Mouse (Mus musculus) bone marrow macrophage, adult 2 months (primary cell): ENCODE results near the gene Gm20388. TPM values are rescaled to one million over a fixed set of nuclear protein-coding genes. Genes with fewer than 3 reads are reported as not detected.
"Not testable (repeated sequence)": the region's sequence is repeated elsewhere in the genome, so short reads cannot be mapped to it uniquely, and the experiment has no call there.

ENCODE experiments used
- H3K27ac ChIP-seq: 2 replicates; pipeline ENCODE4 v1.5.1; 2012; ENCODE audit warnings: low read depth, low read length; ENCODE audit not compliant: insufficient read depth
- H3K4me1 ChIP-seq: 2 replicates; pipeline ENCODE4 v1.6.1; 2012; ENCODE audit warnings: low read length; ENCODE audit not compliant: control insufficient read depth, insufficient read depth
- H3K4me3 ChIP-seq: 2 replicates; pipeline ENCODE4 v1.5.1; 2012; ENCODE audit warnings: mild to moderate bottlenecking, low read length, moderate library complexity; ENCODE audit not compliant: insufficient read depth
- CTCF ChIP-seq: IDR thresholded peaks from 2 replicates; pipeline ENCODE4 v1.5.1; 2012; ENCODE audit warnings: low read depth, mild to moderate bottlenecking, low read length, moderate library complexity
- POLR2A ChIP-seq: IDR thresholded peaks from 2 replicates; pipeline ENCODE4 v1.6.1; 2012; ENCODE audit warnings: mild to moderate bottlenecking, low read depth, low read length, borderline replicate concordance
- polyA plus RNA-seq: library from polyadenylated mRNA; stranded (reverse); fragments of >200 nt; gene quantifications from 2 replicates; pipeline ENCODE4 v1.2.4, GENCODE M21; 2012; ENCODE audit not compliant: missing spikeins, insufficient read depth, insufficient read length

Gene Gm20388
- polyA plus RNA-seq, 1 experiment = 32.7 TPM

DNA sequence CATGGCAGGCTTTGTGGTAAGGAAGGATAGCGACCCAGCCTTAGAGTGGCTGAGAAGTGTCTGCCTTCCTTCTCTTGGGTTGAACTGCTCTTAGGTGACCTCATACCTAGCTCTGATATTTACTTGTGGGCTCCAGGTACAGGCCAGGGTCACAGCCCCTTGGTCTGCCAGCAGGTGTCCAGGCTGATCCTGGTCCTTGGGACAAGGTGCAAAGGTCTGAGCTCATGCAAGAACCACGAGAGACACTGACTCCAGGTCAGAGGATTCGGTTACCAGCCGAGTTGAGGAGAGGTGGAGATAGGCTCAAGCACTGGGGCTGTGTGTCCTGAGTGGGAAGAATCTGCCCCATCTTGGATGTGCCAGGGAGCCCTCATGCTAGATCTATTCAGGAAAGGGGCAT lies 3333.7 kb downstream of the Gm20388 start:
- TF ChIP-seq CTCF (no peak), POLR2A (no peak)
- Histone ChIP-seq H3K4me3 (no peak overlapping the region), H3K27ac (no peak overlapping the region), H3K4me1 (peaks cover 14% of the 10 kb centered on the region)

DNA sequence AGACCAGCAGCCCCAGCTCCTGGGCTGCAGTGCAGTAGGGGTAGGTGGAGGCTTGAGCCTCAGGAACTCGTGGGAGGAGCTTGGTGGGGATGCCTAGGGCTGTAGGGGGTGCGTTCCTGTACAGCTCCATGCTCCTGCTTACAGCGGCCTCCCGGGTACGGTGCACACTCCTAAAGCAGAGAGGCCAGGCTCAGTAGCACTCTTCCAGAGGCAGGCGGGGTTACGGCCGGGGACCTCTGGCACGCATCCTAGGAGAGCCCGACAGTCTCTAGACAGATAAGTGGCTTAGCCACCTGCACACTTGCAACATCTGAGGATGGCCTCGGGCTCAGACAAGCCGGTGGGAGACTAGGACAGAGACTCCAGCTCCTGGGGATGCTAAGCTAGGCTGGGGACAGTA lies 3334.9 kb downstream of the Gm20388 start:
- TF ChIP-seq POLR2A (no peak), CTCF (no peak)
- H3K4me1 ChIP-seq = peaks cover 23% of the 10 kb centered on the region

DNA sequence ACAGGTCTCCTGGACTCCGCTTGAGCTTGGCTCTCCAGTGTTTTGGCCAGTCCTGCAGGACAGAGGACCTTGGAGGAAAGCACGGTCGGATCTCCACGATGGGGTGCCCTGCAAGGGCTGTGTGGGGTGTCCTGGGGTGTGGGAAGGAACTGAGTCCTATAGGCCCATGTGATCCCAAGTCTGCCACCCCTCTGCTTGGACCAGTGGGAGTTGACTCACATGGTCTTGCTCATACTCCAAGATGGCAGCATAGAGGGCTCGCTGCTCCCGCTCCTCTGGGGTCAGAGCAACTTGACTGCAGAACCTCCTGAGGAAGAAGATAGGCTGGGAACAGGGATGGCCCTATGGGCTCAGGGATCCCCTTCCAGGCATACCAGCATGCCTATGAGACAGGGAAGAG lies 3337.1 kb downstream of the Gm20388 start:
- H3K27ac ChIP-seq = no peak overlapping the region
- H3K4me3 ChIP-seq = no peak overlapping the region
- peaks cover 45% of the 10 kb centered on the region for H3K4me1 ChIP-seq
- TF ChIP-seq CTCF = no peak

More for the DNA sequence above, 3334.9 kb downstream of the Gm20388 start:
- H3K4me3 ChIP-seq = no peak overlapping the region
- no peak overlapping the region for H3K27ac ChIP-seq

DNA sequence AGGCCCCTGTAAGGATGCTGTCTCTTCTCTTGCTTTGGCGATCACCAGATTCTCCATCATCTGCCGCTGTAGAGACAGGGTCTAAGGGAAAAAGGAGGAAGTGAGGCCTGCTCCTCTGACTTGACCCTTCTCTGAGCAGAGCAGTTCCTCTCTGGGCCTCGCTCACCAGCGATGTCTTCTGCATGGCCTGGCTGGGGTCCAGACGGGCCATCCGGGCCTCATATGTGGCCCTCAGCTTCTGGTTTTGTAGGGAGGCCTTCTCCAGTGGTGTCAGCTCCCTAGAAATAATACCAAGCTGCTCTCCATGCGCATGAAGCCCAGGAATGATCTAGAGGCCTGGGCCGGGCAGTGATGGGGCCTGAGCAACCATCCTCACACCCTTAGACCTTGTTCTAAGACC lies 3338.0 kb downstream of the Gm20388 start:
- no peak overlapping the region for H3K4me3 ChIP-seq
- TF ChIP-seq POLR2A (no peak), CTCF (no peak)
- H3K27ac ChIP-seq = peak overlapping the region; percentile 64
- H3K4me1 ChIP-seq = peaks cover 45% of the 10 kb centered on the region

DNA sequence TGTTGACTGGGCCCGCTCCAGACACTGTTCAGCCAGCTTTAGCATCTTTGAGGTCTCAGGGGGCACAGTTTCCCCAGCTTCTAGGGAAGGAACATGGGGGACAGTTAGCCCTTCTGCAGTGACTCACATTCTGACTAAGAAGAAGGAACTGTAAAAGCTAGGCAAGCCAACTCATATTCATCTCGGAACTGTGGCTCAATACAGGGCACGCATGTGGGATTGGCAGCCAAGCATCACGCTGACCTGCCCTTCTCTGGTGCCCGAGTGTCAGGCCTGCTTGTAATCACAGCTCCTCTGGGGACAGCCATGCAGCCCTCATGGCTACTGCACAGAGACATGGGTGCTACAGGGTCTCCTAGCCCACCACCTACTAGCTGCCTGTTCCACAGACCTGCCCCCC lies 3340.3 kb downstream of the Gm20388 start:
- Histone ChIP-seq H3K4me3 (no peak overlapping the region), H3K27ac (0 out of 2 replicates have a peak overlapping the region, but pooled peaks have one; percentile 14), H3K4me1 (peaks cover 51% of the 10 kb centered on the region)
- TF ChIP-seq CTCF (no peak), POLR2A (no peak)

DNA sequence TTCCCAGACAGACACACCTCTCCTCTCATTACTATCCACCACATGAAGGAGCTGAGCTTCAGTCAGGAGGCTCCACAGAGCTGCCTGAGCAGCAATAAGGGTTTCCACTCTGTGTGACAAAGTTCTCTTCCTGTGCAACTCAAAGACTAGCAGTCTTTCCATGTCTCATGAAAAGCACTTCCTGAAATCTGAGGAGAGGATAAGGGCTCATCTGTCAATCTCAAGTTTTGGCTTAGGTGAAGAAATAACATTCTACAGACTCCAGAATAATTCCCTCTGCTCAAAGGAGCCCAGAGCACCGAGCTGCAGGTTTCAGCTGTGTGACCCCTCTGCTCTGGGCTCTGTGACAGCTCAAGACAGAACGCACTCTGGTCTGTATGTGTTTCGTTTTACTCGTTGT lies 3342.3 kb downstream of the Gm20388 start:
- Histone ChIP-seq H3K4me3 (peak overlapping the region; percentile 90), H3K27ac (peak overlapping the region; percentile 72), H3K4me1 (peaks cover 49% of the 10 kb centered on the region)
- no peak for TF ChIP-seq POLR2A
- TF ChIP-seq CTCF = no peak

DNA sequence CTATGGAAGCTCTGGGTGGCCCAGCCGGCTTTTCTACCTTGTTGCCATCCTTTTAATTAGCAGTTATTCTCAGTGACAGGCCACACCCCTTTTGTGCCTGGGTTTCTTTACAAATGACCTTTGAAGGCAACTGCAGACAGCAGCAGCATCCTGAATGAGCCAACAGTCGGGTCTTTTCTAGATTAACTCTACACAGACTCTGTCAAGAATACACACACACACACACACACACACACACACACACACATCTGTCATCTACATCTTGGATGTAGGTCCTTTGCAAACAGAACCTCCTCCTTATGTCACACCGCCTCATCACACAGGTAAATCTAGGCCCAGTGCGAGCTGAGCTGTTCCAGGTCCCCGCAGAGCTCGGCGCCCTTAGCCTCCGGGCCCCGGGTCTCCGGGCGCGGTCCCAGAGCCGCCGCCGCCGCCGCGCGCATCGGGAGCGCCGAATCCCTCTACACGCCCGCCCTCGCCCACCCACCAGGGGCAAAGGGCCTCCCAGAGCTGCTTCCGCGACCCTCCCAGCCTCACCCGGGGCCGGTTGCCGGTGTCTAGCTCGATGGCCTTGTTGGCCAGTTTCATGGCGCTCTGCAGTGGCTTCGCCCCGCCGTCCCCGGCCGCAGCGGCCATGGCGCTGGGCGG lies 3342.9 kb downstream of the Gm20388 start:
- Histone ChIP-seq H3K27ac (peak overlapping the region; percentile 72), H3K4me1 (peaks cover 44% of the 10 kb centered on the region), H3K4me3 (peak overlapping the region; percentile 90)
- TF ChIP-seq CTCF = no peak
- TF ChIP-seq POLR2A = peak; percentile 49; the same call in 1 of the 2 replicates

DNA sequence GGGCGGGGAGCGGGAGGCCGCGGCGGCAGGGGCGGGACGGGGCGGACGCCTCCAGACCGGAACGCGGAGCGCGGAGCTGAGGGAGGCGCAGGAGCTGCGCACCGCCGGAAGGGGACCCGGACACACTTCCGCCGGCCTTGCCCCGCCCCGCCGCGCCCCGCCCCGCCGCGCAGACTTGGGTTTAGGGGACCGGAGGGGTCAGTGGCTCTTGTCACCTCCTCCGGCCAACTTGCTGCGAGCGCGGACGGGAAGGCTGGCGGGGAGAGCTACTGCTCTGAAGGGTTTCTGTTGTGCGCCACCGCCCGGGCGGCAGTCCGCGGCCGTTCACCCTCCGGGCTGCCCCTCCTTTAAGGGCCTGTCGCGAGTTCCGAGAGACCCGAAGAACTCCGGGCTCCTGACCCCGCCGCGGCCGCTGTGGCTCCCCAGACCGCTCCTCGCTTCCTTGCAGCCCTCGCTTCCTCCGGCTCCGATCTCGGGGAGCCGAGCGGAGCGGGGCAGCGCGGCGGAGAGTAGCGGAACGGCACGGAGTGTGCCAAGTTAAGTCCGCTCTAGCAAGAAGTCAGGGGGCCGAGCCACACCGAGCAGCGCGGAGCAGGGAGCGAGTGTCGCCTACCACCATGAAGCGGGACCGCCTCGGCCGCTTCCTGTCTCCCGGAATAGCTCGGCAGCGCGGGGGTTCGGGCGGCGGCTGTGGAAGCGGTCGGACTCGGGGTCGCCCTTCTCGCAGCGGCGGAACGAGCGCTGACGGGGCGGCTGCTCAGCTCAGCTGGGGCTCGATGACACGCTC lies 3343.7 kb downstream of the Gm20388 start, which contains the start of the genes Zfp276 and Vps9d1:
Gene Zfp276, plus strand, starts transcription at position 97 of the 787 bp plus-strand sequence.
Gene Vps9d1, minus strand, starts transcription at position 250 of the 787 bp plus-strand sequence.
- Histone ChIP-seq H3K4me1 (peaks cover 38% of the 10 kb centered on the region), H3K27ac (peak within 1 kb of the TSS; percentile 80), H3K4me3 (peak within 1 kb of the TSS; percentile 99)
- TF ChIP-seq CTCF (no peak), POLR2A (no peak)

DNA sequence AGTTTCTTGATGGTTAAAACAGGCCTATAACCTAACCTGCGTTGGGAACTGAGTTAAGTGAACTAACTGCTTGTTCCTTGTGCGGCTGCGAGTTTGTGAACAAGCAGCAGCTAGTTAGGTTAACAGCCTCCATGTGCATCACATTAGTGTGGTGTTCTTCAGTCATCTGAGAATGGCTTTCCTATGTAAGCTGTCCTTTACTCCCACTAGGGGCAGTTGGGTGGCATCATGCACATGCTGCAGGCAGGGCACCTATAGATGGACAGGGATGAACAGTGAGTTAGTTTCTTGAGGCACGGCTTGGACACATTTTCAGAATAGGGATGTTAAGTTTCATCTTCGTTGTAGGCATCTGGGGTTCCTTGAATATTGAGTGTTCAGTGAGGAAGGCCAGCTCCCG lies 3344.5 kb downstream of the Gm20388 start:
- TF ChIP-seq CTCF (no peak), POLR2A (no peak)
- peaks cover 31% of the 10 kb centered on the region for H3K4me1 ChIP-seq
- H3K4me3 ChIP-seq = peak overlapping the region; percentile 99
- no peak overlapping the region for H3K27ac ChIP-seq

DNA sequence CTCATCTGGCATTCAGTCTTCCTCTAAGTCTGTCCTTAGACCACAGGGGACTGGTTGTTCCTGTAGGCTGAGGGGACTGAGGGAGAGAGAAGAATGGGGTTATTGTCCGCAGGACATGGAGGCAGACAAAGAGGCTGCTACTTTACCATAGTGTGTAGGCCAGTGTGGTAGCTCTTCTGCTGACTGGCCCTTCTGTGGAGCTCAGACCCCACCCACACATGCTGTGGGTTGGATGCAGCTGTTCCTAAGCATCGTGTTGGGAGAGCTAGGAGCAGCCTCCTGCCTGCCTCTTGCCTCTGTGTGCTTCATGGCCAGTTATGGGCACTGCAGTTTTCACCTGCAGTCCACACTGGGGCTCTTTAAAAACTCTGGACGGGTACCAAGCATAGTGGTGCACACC lies 3346.5 kb downstream of the Gm20388 start:
- no peak overlapping the region for H3K27ac ChIP-seq
- TF ChIP-seq CTCF (no peak), POLR2A (no peak)
- H3K4me1 ChIP-seq = peaks cover 12% of the 10 kb centered on the region
- no peak overlapping the region for H3K4me3 ChIP-seq

DNA sequence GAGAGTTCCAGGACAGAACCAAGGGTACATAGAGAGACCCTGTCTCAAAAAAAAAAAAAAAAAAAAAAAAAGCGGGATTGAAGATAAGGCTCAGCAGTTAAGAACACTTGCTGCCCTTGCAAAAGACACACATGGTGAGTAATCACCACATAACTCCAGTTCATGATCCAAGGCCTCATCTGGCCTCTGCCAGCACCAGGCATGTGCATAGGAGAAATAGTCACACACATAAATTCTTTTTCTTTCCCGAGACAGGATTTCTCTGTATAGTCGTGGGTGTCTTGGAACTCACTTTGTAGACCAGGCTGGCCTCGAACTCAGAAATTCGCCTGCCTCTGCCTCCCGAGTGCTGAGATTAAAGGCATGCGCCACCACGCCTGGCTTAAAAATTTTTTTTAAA lies 3347.0 kb downstream of the Gm20388 start:
- not testable (repeated sequence) for H3K4me1 ChIP-seq, H3K27ac ChIP-seq, H3K4me3 ChIP-seq
